Mouse (Mus musculus) embryonic facial prominence, embryonic 15.5 days (tissue): Measurements from ENCODE around the gene Slc39a11. TPM values are rescaled to one million over a fixed set of nuclear protein-coding genes. Genes with fewer than 3 reads are reported as not detected.

Source experiments
- ATAC-seq: fragments of 200-750 bp; cut with Nextera tagmentation; 2 replicates; pipeline ENCODE4 v1.8.0; 2017; ENCODE audit warnings: low read depth, moderate TSS enrichment; ENCODE audit not compliant: insufficient number of reproducible peaks, low FRiP score, low TSS enrichment
- H3K27ac ChIP-seq: fragments of 300-500 bp; sonication (generic); replicated peaks from 2 replicates; pipeline ENCODE4 v1.5.1; 2015; ENCODE audit warnings: mild to moderate bottlenecking, inconsistent platforms
- H3K27me3 ChIP-seq: fragments of 300-500 bp; sonication (generic); 2 replicates; pipeline ENCODE4 v1.6.1; 2015; ENCODE audit warnings: inconsistent platforms
- H3K36me3 ChIP-seq: fragments of 300-500 bp; sonication (generic); 2 replicates; pipeline ENCODE4 v1.6.1; 2015; ENCODE audit warnings: mild to moderate bottlenecking, inconsistent platforms
- H3K4me1 ChIP-seq: fragments of 300-500 bp; sonication (generic); 2 replicates; pipeline ENCODE4 v1.6.1; 2015; ENCODE audit warnings: inconsistent platforms
- H3K4me2 ChIP-seq: fragments of 300-500 bp; sonication (generic); replicated peaks from 2 replicates; pipeline ENCODE4 v1.6.1; 2015; ENCODE audit warnings: mild to moderate bottlenecking, inconsistent platforms
- H3K4me3 ChIP-seq: fragments of 300-500 bp; sonication (generic); replicated peaks from 2 replicates; pipeline ENCODE4 v1.5.1; 2015; ENCODE audit warnings: mild to moderate bottlenecking, inconsistent platforms
- H3K9ac ChIP-seq: fragments of 300-500 bp; sonication (generic); 2 replicates; pipeline ENCODE4 v1.6.1; 2015; ENCODE audit warnings: inconsistent platforms
- H3K9me3 ChIP-seq: fragments of 300-500 bp; sonication (generic); replicated peaks from 2 replicates; pipeline ENCODE4 v1.6.1; 2016; ENCODE audit warnings: inconsistent platforms
- WGBS: fragments of 180-500 bp; shearing (Covaris S2); methylation state at CpG from one replicate; pipeline ENCODE4 v1.1.7; 2015; 5-methylcytosine and 5-hydroxymethylcytosine counted together
- polyA plus RNA-seq: library from polyadenylated mRNA; unstranded; fragments of >200 nt; fragmentation: Nextera tagmentation; extraction: Ambion mirVana; gene quantifications from 2 replicates; pipeline ENCODE4 v1.2.1, GENCODE M21; 2015

Gene Slc39a11
- polyA plus RNA-seq, 1 experiment from 2014 or later = 27.0 TPM

GRCm38 (mm10) chr11:113296162-113296561, 353.7 kb downstream of the Slc39a11 start:
- peaks cover 17% of the 10 kb centered on the region for H3K4me1 ChIP-seq
- no peaks in the 10 kb centered on the region for H3K36me3 ChIP-seq
- no peak overlapping the region for H3K4me3 ChIP-seq
- H3K27me3 ChIP-seq = no peaks in the 10 kb centered on the region
- WGBS = 31% methylated on average over 7 of the region's 7 CpGs
- H3K9ac ChIP-seq = no peak overlapping the region
- H3K27ac ChIP-seq = 0 out of 2 replicates have a peak overlapping the region, but pooled peaks have one; percentile 22
- H3K9me3 ChIP-seq = no peaks in the 10 kb centered on the region
- ATAC-seq = no peak
- no peak overlapping the region for H3K4me2 ChIP-seq

DNA sequence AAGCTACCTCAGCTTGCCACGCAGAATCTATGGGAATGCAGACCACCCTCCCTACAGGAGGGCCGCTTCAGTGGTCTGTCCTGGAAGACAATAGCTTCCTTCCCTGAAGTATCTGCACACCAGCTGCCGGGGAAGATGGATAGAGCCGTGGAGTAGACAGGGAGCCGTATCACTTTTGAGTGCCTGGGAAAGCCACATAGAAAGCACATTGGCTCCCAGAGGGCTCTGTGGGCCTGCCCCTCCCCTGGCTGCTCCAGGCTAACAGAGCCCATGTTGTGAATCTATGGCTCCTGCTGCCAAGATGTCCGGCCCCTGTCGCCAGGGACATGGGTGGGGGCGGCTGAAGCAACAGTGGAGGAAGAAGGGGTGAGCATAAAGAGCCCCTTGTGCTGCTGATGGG, 355.4 kb downstream of the Slc39a11 start:
- H3K9ac ChIP-seq = no peak overlapping the region
- no peaks in the 10 kb centered on the region for H3K9me3 ChIP-seq
- H3K36me3 ChIP-seq = no peaks in the 10 kb centered on the region
- H3K27me3 ChIP-seq = no peaks in the 10 kb centered on the region
- ATAC-seq = no peak
- peaks cover 17% of the 10 kb centered on the region for H3K4me1 ChIP-seq
- H3K4me2 ChIP-seq = no peak overlapping the region
- H3K4me3 ChIP-seq = no peak overlapping the region
- 25% methylated on average over 8 of the region's 8 CpGs for WGBS
- no peak overlapping the region for H3K27ac ChIP-seq

GRCm38 (mm10) chr11:113292906-113293614, 356.8 kb downstream of the Slc39a11 start:
- Histone ChIP-seq H3K4me3 (no peak overlapping the region), H3K4me2 (no peak overlapping the region), H3K27me3 (no peaks in the 10 kb centered on the region), H3K27ac (no peak overlapping the region), H3K4me1 (peaks cover 17% of the 10 kb centered on the region), H3K9ac (no peak overlapping the region), H3K36me3 (no peaks in the 10 kb centered on the region), H3K9me3 (no peaks in the 10 kb centered on the region)
- no peak for ATAC-seq
- 80% methylated on average over 13 of the region's 13 CpGs for WGBS

- 50% methylated on average over 17 of the region's 17 CpGs for WGBS
- no peaks in the 10 kb centered on the region for H3K27me3 ChIP-seq
- H3K36me3 ChIP-seq = no peaks in the 10 kb centered on the region
- no peak overlapping the region for H3K4me3 ChIP-seq
- no peak overlapping the region for H3K4me2 ChIP-seq
- peaks cover 17% of the 10 kb centered on the region for H3K4me1 ChIP-seq
- no peak for ATAC-seq
- no peaks in the 10 kb centered on the region for H3K9me3 ChIP-seq
- H3K27ac ChIP-seq = peak overlapping the region; percentile 23; the same call in 1 of the 2 replicates
- no peak overlapping the region for H3K9ac ChIP-seq
Measured at GRCm38 (mm10) chr11:113291781-113292714, 357.8 kb downstream of the Slc39a11 start.

DNA sequence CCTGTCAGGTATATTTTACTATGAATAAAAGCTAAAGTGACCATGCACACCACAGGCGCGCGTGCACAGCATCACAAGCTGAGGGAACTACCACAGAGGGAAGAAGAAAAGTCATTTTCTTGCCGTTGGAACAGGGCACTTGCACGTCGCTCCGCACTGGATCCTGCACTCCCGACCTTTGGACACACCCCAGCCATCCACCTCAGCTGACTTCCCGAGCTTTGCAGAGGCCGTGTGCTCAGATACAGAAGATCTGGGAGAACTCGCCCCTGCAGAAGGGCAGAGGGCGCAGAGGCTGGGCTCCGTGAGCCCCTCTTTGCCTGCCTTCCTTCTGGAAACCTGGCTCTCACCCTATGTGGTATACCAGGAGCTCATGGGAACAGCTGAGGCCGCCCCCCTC, 359.0 kb downstream of the Slc39a11 start:
- Histone ChIP-seq H3K9ac (no peak overlapping the region), H3K4me3 (no peak overlapping the region), H3K27me3 (no peaks in the 10 kb centered on the region), H3K4me1 (peaks cover 10% of the 10 kb centered on the region; the same call in 1 of the 2 replicates), H3K27ac (no peak overlapping the region), H3K36me3 (no peaks in the 10 kb centered on the region), H3K4me2 (no peak overlapping the region), H3K9me3 (no peaks in the 10 kb centered on the region)
- 76% methylated on average over 14 of the region's 14 CpGs for WGBS
- ATAC-seq = no peak

DNA sequence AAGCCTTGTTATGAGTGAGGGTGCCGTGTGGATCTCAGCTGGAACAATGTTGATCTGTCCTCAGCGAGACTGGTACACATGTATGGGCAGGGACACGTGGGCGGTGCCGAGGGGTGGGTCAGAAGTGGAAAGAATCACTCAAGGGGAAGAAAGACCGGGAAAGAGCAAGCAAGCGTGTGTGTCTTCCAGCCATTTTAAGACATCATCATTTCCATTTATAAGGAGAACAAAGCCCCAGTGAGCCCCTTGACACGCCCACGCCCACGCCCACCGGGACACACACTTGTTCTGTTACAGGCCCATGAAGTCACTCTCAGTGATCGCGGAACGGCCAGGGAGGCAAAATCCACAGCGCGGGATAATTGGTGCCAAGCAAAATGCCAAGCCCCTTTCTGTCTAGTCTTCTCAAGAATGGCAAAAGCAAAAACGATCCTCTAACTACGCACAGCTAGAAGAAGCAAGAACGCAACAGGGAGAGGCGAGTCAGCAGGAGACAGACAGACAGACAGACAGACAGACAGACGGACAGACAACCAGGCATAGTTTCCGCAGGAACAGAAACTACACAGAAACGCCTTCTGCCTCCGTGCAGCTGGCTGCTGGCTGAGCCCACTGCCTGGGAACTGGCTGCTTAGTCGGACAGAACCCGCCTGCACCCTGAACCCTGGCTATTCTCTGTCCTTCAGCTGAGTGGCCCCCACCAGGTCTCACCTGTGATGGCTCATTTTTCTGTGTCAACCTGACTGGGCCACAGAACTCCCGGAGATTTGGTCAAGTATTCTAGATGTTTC, 364.7 kb downstream of the Slc39a11 start:
- no peak overlapping the region for H3K4me2 ChIP-seq
- no peak overlapping the region for H3K27ac ChIP-seq
- H3K36me3 ChIP-seq = no peaks in the 10 kb centered on the region
- ATAC-seq = no peak
- no peaks in the 10 kb centered on the region for H3K9me3 ChIP-seq
- WGBS = 67% methylated on average over 27 of the region's 27 CpGs
- no peak overlapping the region for H3K9ac ChIP-seq
- H3K4me3 ChIP-seq = no peak overlapping the region
- no peaks in the 10 kb centered on the region for H3K27me3 ChIP-seq
- peaks cover 15% of the 10 kb centered on the region for H3K4me1 ChIP-seq

DNA sequence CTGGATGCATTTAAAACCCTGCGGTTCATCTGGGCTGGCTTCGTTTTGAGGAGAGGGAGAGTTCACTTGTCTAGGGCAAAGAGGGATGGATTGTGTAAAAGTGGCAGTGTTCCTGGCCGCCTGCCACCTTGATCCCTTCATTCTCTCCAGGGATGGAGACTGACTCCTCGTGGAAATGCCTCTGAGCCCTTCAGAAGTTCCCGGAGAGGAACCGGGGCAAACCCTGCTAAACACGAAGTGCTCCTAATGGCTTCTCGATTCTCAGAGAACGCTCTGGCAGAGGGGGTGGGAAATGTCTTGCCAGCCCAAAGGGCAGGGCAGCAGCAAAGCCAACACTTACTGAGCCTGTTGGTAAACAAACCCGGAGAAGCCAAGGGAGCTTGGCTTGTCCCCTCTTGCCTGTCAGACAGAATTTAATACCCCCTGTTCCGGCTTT, 366.5 kb downstream of the Slc39a11 start:
- Histone ChIP-seq H3K9ac (no peak overlapping the region), H3K4me2 (0 out of 2 replicates have a peak overlapping the region, but pooled peaks have one; percentile 19), H3K27me3 (no peaks in the 10 kb centered on the region), H3K27ac (peak overlapping the region; percentile 65; the same call in 1 of the 2 replicates), H3K36me3 (no peaks in the 10 kb centered on the region), H3K4me1 (peaks cover 19% of the 10 kb centered on the region), H3K9me3 (no peaks in the 10 kb centered on the region), H3K4me3 (no peak overlapping the region)
- WGBS = 9% methylated on average over 11 of the region's 11 CpGs
- ATAC-seq = 0 out of 2 replicates have a peak, but pooled peaks have one; percentile 50

GRCm38 (mm10) chr11:113278238-113278637, 371.6 kb downstream of the Slc39a11 start:
- Histone ChIP-seq H3K9me3 (no peaks in the 10 kb centered on the region), H3K27ac (no peak overlapping the region), H3K36me3 (no peaks in the 10 kb centered on the region), H3K4me3 (no peak overlapping the region), H3K27me3 (no peaks in the 10 kb centered on the region), H3K9ac (no peak overlapping the region), H3K4me2 (no peak overlapping the region), H3K4me1 (peaks cover 58% of the 10 kb centered on the region)
- no peak for ATAC-seq
- WGBS = 92% methylated on average over 6 of the region's 6 CpGs

DNA sequence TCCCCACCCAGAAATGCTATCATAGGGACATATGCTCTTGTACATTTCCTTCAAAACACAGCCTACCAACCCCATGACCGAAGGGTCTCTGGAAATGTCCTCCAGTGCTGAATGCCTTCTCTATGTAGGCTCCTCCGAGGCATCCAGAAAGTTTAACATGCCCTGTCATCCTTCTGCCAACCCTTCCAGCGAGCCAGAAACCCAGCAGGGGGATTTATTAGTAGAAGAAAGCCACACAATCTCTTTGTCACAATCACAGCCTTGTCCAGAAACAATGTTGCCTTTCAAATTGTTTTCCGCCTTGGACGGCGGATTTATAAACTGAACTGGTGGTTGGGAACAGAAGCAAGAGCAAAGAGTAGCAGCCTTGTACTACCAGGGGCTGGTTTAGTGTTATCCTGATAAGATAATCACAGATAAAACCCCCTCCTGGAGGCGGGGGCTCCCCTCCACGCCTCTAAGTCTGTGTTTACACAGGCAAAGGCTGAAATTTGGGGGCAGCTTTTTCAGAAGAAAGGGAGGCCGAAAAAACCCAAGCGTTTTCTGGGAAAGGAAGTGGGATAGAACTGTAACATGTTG, 372.8 kb downstream of the Slc39a11 start:
- no peaks in the 10 kb centered on the region for H3K36me3 ChIP-seq
- H3K4me1 ChIP-seq = peaks cover 62% of the 10 kb centered on the region
- H3K27me3 ChIP-seq = no peaks in the 10 kb centered on the region
- 45% methylated on average over 10 of the region's 10 CpGs for WGBS
- no peak overlapping the region for H3K4me2 ChIP-seq
- H3K9me3 ChIP-seq = no peaks in the 10 kb centered on the region
- peak overlapping the region; percentile 58 for H3K27ac ChIP-seq
- no peak for ATAC-seq
- H3K4me3 ChIP-seq = no peak overlapping the region
- H3K9ac ChIP-seq = no peak overlapping the region

- Histone ChIP-seq H3K9me3 (no peaks in the 10 kb centered on the region), H3K27ac (peak overlapping the region; percentile 58; the same call in 1 of the 2 replicates), H3K4me3 (no peak overlapping the region), H3K27me3 (no peaks in the 10 kb centered on the region), H3K36me3 (no peaks in the 10 kb centered on the region), H3K4me1 (peaks cover 68% of the 10 kb centered on the region), H3K9ac (no peak overlapping the region), H3K4me2 (no peak overlapping the region)
- 70% methylated on average over 8 of the region's 8 CpGs for WGBS
- ATAC-seq = no peak
Measured at GRCm38 (mm10) chr11:113276518-113276917, 373.4 kb downstream of the Slc39a11 start.
